Mouse (Mus musculus) spleen, adult 2 months (tissue): ENCODE data around the gene Olfr311.

Experiments used
- CTCF ChIP-seq: fragments of 200-500 bp; IDR thresholded peaks from 2 replicates; pipeline ENCODE4 v1.5.1; 2011; ENCODE audit warnings: mild to moderate bottlenecking, inconsistent platforms; ENCODE audit not compliant: insufficient read depth, insufficient read length, insufficient replicate concordance; ENCODE audit errors: extremely low read depth
- POLR2A ChIP-seq: fragments of 200-500 bp; IDR thresholded peaks from 2 replicates; pipeline ENCODE4 v1.6.1; 2011; ENCODE audit warnings: low read depth, low read length, inconsistent platforms

DNA sequence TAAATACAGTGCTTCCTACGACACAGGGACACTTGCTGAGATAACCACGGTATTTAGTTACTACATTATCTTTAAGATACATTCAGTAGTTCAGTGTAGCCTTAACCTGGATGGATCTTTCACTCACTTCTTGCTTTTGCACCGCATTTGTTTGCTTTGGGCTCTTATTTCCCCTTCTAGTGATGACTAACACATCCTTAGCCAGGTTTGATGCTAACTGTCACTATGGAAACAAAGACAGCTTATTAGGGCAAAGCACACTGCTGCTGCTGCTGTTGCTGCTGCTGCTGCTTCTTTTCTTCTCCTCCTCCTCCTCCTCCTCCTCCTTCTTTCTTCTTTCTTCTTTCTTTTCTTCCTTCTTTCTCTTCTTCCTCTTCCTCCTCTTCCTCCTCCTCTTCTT lies 49.5 kb upstream of the Olfr311 start:
- no peak for TF ChIP-seq CTCF
- TF ChIP-seq POLR2A = no peak
